Mouse (Mus musculus): ENCODE results near the gene Aco2. TPM values are rescaled to one million over a fixed set of nuclear protein-coding genes. Genes with fewer than 3 reads are reported as not detected.

The Aco2 gene
- polyA plus RNA-seq, 1 experiment from 2014 or later, result 184 TPM

Other genes starting within 250 kb of the Aco2 start
- 36.8 and 39.6 TPM in 2 replicates for gene L3mbtl2, start 208.4 kb upstream of the Aco2 start, polyA plus RNA-seq (2016; fragmentation: Nextera tagmentation; extraction: Ambion mirVana)
- 5.0 TPM in 2 replicates for gene Chadl, start 175.0 kb upstream of the Aco2 start, polyA plus RNA-seq (2016; fragmentation: Nextera tagmentation; extraction: Ambion mirVana)
- gene Zc3h7b, start 127.3 kb upstream of the Aco2 start, polyA plus RNA-seq (2016; fragmentation: Nextera tagmentation; extraction: Ambion mirVana), result 45.8 and 51.3 TPM in 2 replicates
- 166 and 174 TPM in 2 replicates for gene Rangap1, start 126.8 kb upstream of the Aco2 start, polyA plus RNA-seq (2016; fragmentation: Nextera tagmentation; extraction: Ambion mirVana)
- gene Tef, start 69.9 kb upstream of the Aco2 start, polyA plus RNA-seq (2016; fragmentation: Nextera tagmentation; extraction: Ambion mirVana), result 25.8 and 27.2 TPM in 2 replicates
- 24.4 and 24.8 TPM in 2 replicates for gene Tob2, start 13.5 kb upstream of the Aco2 start, polyA plus RNA-seq (2016; fragmentation: Nextera tagmentation; extraction: Ambion mirVana)
- 138 and 140 TPM in 2 replicates for gene Phf5a, start 398 bp upstream of the Aco2 start, polyA plus RNA-seq (2016; fragmentation: Nextera tagmentation; extraction: Ambion mirVana)
- 69.8 and 75.6 TPM in 2 replicates for gene Polr3h, start 53.9 kb downstream of the Aco2 start, polyA plus RNA-seq (2016; fragmentation: Nextera tagmentation; extraction: Ambion mirVana)
- 35.8 and 39.9 TPM in 2 replicates for gene Csdc2, start 64.5 kb downstream of the Aco2 start, polyA plus RNA-seq (2016; fragmentation: Nextera tagmentation; extraction: Ambion mirVana)
- gene Pmm1, start 88.6 kb downstream of the Aco2 start, polyA plus RNA-seq (2016; fragmentation: Nextera tagmentation; extraction: Ambion mirVana), result 42.0 and 44.0 TPM in 2 replicates
- gene 1700029P11Rik, start 108.2 kb downstream of the Aco2 start, polyA plus RNA-seq (2016; fragmentation: Nextera tagmentation; extraction: Ambion mirVana), result not detected in 2 replicates
- 58.5 and 64.4 TPM in 2 replicates for gene Xrcc6, start 115.5 kb downstream of the Aco2 start, polyA plus RNA-seq (2016; fragmentation: Nextera tagmentation; extraction: Ambion mirVana)
- gene Desi1, start 161.6 kb downstream of the Aco2 start, polyA plus RNA-seq (2016; fragmentation: Nextera tagmentation; extraction: Ambion mirVana), result 39.2 and 40.7 TPM in 2 replicates
- gene Snu13, start 175.3 kb downstream of the Aco2 start, polyA plus RNA-seq (2016; fragmentation: Nextera tagmentation; extraction: Ambion mirVana), result 210 and 220 TPM in 2 replicates
- 0.06 TPM in 1 of 2 replicates, not detected in the other for gene 4930407I10Rik, start 186.8 kb downstream of the Aco2 start, polyA plus RNA-seq (2016; fragmentation: Nextera tagmentation; extraction: Ambion mirVana)
- 0.06 and 0.08 TPM in 2 replicates for gene Mei1, start 197.7 kb downstream of the Aco2 start, polyA plus RNA-seq (2016; fragmentation: Nextera tagmentation; extraction: Ambion mirVana)

All from forebrain, embryonic 12.5 days (tissue).